Mouse (Mus musculus): ENCODE results near the gene Hsd17b12. TPM values are rescaled to one million over a fixed set of nuclear protein-coding genes. Genes with fewer than 3 reads are reported as not detected.

Hsd17b12 gene
- polyA plus RNA-seq, 1 experiment from 2014 or later: 70.5 TPM

GRCm38 (mm10) chr2:94066120-94066519, 91.6 kb downstream of the Hsd17b12 start:
- WGBS (ENCODE audit: insufficient replicate concordance): 73% methylated on average over 7 of the region's 7 CpGs
- ATAC-seq: no peak
- no peak overlapping the region for H3K4me3 ChIP-seq
- H3K4me2 ChIP-seq: no peak overlapping the region
- H3K27ac ChIP-seq: no peak overlapping the region
- H3K4me1 ChIP-seq: 0 out of 2 replicates have a peak, but pooled peaks cover 3% of the 10 kb centered on the region
- H3K9me3 ChIP-seq (replicated peaks): no peaks in the 10 kb centered on the region
- H3K9ac ChIP-seq: no peak overlapping the region
- peaks cover 5% of the 10 kb centered on the region for H3K36me3 ChIP-seq
- no peaks in the 10 kb centered on the region for H3K27me3 ChIP-seq (replicated peaks)

GRCm38 (mm10) chr2:94062791-94063190, 95.0 kb downstream of the Hsd17b12 start:
- 76% methylated on average over 4 of the region's 4 CpGs for whole genome bisulfite sequencing (ENCODE audit: insufficient replicate concordance)
- no peaks in the 10 kb centered on the region; the same call in 1 of the 2 replicates for H3K36me3 ChIP-seq

GRCm38 (mm10) chr2:94059459-94059858, 98.3 kb downstream of the Hsd17b12 start:
- Histone ChIP-seq H3K4me3 (no peak overlapping the region), H3K36me3 (no peaks in the 10 kb centered on the region), H3K9ac (no peak overlapping the region), H3K9me3 (replicated peaks) (no peaks in the 10 kb centered on the region), H3K27ac (no peak overlapping the region), H3K27me3 (replicated peaks) (no peaks in the 10 kb centered on the region), H3K4me2 (no peak overlapping the region), H3K4me1 (no peaks in the 10 kb centered on the region)
- no peak for ATAC-seq
- 82% methylated on average over 5 of the region's 5 CpGs for WGBS (ENCODE audit: insufficient replicate concordance)

More at GRCm38 (mm10) chr2:94062791-94063190, 95.0 kb downstream of the Hsd17b12 start:
- Histone ChIP-seq H3K4me2 (no peak overlapping the region), H3K9me3 (replicated peaks) (no peaks in the 10 kb centered on the region), H3K4me3 (no peak overlapping the region), H3K27ac (no peak overlapping the region), H3K4me1 (0 out of 2 replicates have a peak, but pooled peaks cover 3% of the 10 kb centered on the region), H3K9ac (no peak overlapping the region), H3K27me3 (replicated peaks) (no peaks in the 10 kb centered on the region)
- no peak for ATAC-seq

- no peak for ATAC-seq
- Histone ChIP-seq H3K4me3 (no peak overlapping the region), H3K36me3 (no peaks in the 10 kb centered on the region), H3K9me3 (replicated peaks) (no peaks in the 10 kb centered on the region), H3K27ac (no peak overlapping the region), H3K4me2 (no peak overlapping the region), H3K27me3 (replicated peaks) (no peaks in the 10 kb centered on the region), H3K9ac (no peak overlapping the region), H3K4me1 (no peaks in the 10 kb centered on the region)
Observed at GRCm38 (mm10) chr2:94054813-94055212, 103.0 kb downstream of the Hsd17b12 start.

- no peak overlapping the region for H3K4me3 ChIP-seq
- no peaks in the 10 kb centered on the region for H3K4me1 ChIP-seq
- no peaks in the 10 kb centered on the region for H3K27me3 ChIP-seq (replicated peaks)
- H3K27ac ChIP-seq: no peak overlapping the region
- no peak overlapping the region for H3K4me2 ChIP-seq
- H3K36me3 ChIP-seq: no peaks in the 10 kb centered on the region
- 84% methylated on average over 5 of the region's 5 CpGs for WGBS (ENCODE audit: insufficient replicate concordance)
- no peaks in the 10 kb centered on the region for H3K9me3 ChIP-seq (replicated peaks)
- H3K9ac ChIP-seq: no peak overlapping the region
- no peak for ATAC-seq
Observed at GRCm38 (mm10) chr2:94051952-94052351, 105.8 kb downstream of the Hsd17b12 start.

- H3K4me1 ChIP-seq: no peaks in the 10 kb centered on the region
- H3K4me3 ChIP-seq: no peak overlapping the region
- H3K4me2 ChIP-seq: no peak overlapping the region
- no peaks in the 10 kb centered on the region for H3K27me3 ChIP-seq (replicated peaks)
- WGBS (ENCODE audit: insufficient replicate concordance): 84% methylated on average over 3 of the region's 3 CpGs
- H3K27ac ChIP-seq: no peak overlapping the region
- ATAC-seq: no peak
- H3K36me3 ChIP-seq: no peaks in the 10 kb centered on the region
- no peaks in the 10 kb centered on the region for H3K9me3 ChIP-seq (replicated peaks)
- no peak overlapping the region for H3K9ac ChIP-seq
Observed at GRCm38 (mm10) chr2:94050901-94051300, 106.9 kb downstream of the Hsd17b12 start.

GRCm38 (mm10) chr2:94049471-94050176, 108.1 kb downstream of the Hsd17b12 start:
- WGBS (ENCODE audit: insufficient replicate concordance): 86% methylated on average over 5 of the region's 5 CpGs
- Histone ChIP-seq H3K9me3 (replicated peaks) (no peaks in the 10 kb centered on the region), H3K27ac (no peak overlapping the region), H3K9ac (no peak overlapping the region), H3K4me1 (no peaks in the 10 kb centered on the region), H3K4me2 (no peak overlapping the region), H3K27me3 (replicated peaks) (no peaks in the 10 kb centered on the region), H3K4me3 (no peak overlapping the region), H3K36me3 (no peaks in the 10 kb centered on the region; the same call in 1 of the 2 replicates)
- ATAC-seq: no peak

GRCm38 (mm10) chr2:94048733-94049470, 108.9 kb downstream of the Hsd17b12 start:
- WGBS (ENCODE audit: insufficient replicate concordance): 68% methylated on average over 5 of the region's 5 CpGs
- H3K4me2 ChIP-seq: no peak overlapping the region
- ATAC-seq: no peak
- H3K4me3 ChIP-seq: no peak overlapping the region
- no peaks in the 10 kb centered on the region for H3K4me1 ChIP-seq
- no peaks in the 10 kb centered on the region for H3K9me3 ChIP-seq (replicated peaks)
- H3K27me3 ChIP-seq (replicated peaks): no peaks in the 10 kb centered on the region
- H3K9ac ChIP-seq: no peak overlapping the region
- H3K36me3 ChIP-seq: no peaks in the 10 kb centered on the region; the same call in 1 of the 2 replicates
- no peak overlapping the region for H3K27ac ChIP-seq

- no peaks in the 10 kb centered on the region; the same call in 1 of the 2 replicates for H3K36me3 ChIP-seq
- H3K27ac ChIP-seq: no peak overlapping the region
- 64% methylated on average over 1 of the region's 1 CpGs for WGBS (ENCODE audit: insufficient replicate concordance)
- no peaks in the 10 kb centered on the region for H3K4me1 ChIP-seq
- H3K4me2 ChIP-seq: no peak overlapping the region
- H3K27me3 ChIP-seq (replicated peaks): no peaks in the 10 kb centered on the region
- H3K9me3 ChIP-seq (replicated peaks): no peaks in the 10 kb centered on the region
- H3K4me3 ChIP-seq: no peak overlapping the region
- no peak for ATAC-seq
- no peak overlapping the region for H3K9ac ChIP-seq
Observed at GRCm38 (mm10) chr2:94048271-94048670, 109.5 kb downstream of the Hsd17b12 start.

- ATAC-seq: no peak
- peaks cover 15% of the 10 kb centered on the region for H3K36me3 ChIP-seq
- H3K9me3 ChIP-seq (replicated peaks): no peaks in the 10 kb centered on the region
- no peak overlapping the region for H3K4me3 ChIP-seq
- no peak overlapping the region for H3K9ac ChIP-seq
- no peak overlapping the region for H3K27ac ChIP-seq
- 72% methylated on average over 6 of the region's 6 CpGs for WGBS (ENCODE audit: insufficient replicate concordance)
- H3K4me1 ChIP-seq: no peaks in the 10 kb centered on the region
- H3K4me2 ChIP-seq: no peak overlapping the region
- no peaks in the 10 kb centered on the region for H3K27me3 ChIP-seq (replicated peaks)
Observed at GRCm38 (mm10) chr2:94045411-94046090, 112.2 kb downstream of the Hsd17b12 start.

GRCm38 (mm10) chr2:94044174-94044573, 113.6 kb downstream of the Hsd17b12 start:
- Histone ChIP-seq H3K4me2 (no peak overlapping the region), H3K4me1 (no peaks in the 10 kb centered on the region), H3K27ac (no peak overlapping the region), H3K9ac (no peak overlapping the region), H3K9me3 (replicated peaks) (no peaks in the 10 kb centered on the region), H3K4me3 (no peak overlapping the region), H3K27me3 (replicated peaks) (no peaks in the 10 kb centered on the region), H3K36me3 (peaks cover 20% of the 10 kb centered on the region)
- ATAC-seq: no peak
- 82% methylated on average over 2 of the region's 2 CpGs for WGBS (ENCODE audit: insufficient replicate concordance)

GRCm38 (mm10) chr2:94043662-94044061, 114.1 kb downstream of the Hsd17b12 start:
- peaks cover 20% of the 10 kb centered on the region for H3K36me3 ChIP-seq
- no peak overlapping the region for H3K4me2 ChIP-seq
- no peaks in the 10 kb centered on the region for H3K4me1 ChIP-seq
- no peaks in the 10 kb centered on the region for H3K27me3 ChIP-seq (replicated peaks)
- no peak overlapping the region for H3K4me3 ChIP-seq
- no peaks in the 10 kb centered on the region for H3K9me3 ChIP-seq (replicated peaks)
- H3K27ac ChIP-seq: no peak overlapping the region
- 79% methylated on average over 5 of the region's 5 CpGs for WGBS (ENCODE audit: insufficient replicate concordance)
- H3K9ac ChIP-seq: no peak overlapping the region
- no peak for ATAC-seq
